Mouse (Mus musculus) kidney, embryonic 14.5 days (tissue): ENCODE measurements around the gene Ctps. TPM values are rescaled to one million over a fixed set of nuclear protein-coding genes. Genes with fewer than 3 reads are reported as not detected.
A peak's percentile ranks its signal among the peaks of the same experiment; 100 is the strongest.

Experiments
- ATAC-seq: fragments of 200-750 bp; cut with Nextera tagmentation; 2 replicates; pipeline ENCODE4 v1.8.0; 2017; ENCODE audit warnings: moderate number of reproducible peaks, mild to moderate bottlenecking, moderate TSS enrichment, moderate library complexity; ENCODE audit not compliant: low FRiP score, low TSS enrichment
- H3K27ac ChIP-seq: fragments of 300-500 bp; sonication (generic); 2 replicates; pipeline ENCODE4 v1.5.1; 2014; ENCODE audit warnings: low read depth, mild to moderate bottlenecking, low read length, moderate library complexity, mixed read lengths
- H3K27me3 ChIP-seq: fragments of 300-500 bp; sonication (generic); 2 replicates; pipeline ENCODE4 v1.6.1; 2014; ENCODE audit warnings: mild to moderate bottlenecking, low read length; ENCODE audit not compliant: control insufficient read depth, insufficient read depth
- H3K36me3 ChIP-seq: fragments of 300-500 bp; sonication (generic); 2 replicates; pipeline ENCODE4 v1.6.1; 2014; ENCODE audit warnings: low read length, mixed read lengths; ENCODE audit not compliant: control insufficient read depth, insufficient read depth
- H3K4me1 ChIP-seq: fragments of 300-500 bp; sonication (generic); 2 replicates; pipeline ENCODE4 v1.6.1; 2014; ENCODE audit warnings: low read length, mixed read lengths; ENCODE audit not compliant: control insufficient read depth, insufficient read depth
- H3K4me2 ChIP-seq: fragments of 300-500 bp; sonication (generic); replicated peaks from 2 replicates; pipeline ENCODE4 v1.6.1; 2014; ENCODE audit warnings: low read depth, mild to moderate bottlenecking, low read length
- H3K4me3 ChIP-seq: fragments of 300-500 bp; sonication (generic); 2 replicates; pipeline ENCODE4 v1.5.1; 2014; ENCODE audit warnings: mild to moderate bottlenecking, low read length
- H3K9ac ChIP-seq: fragments of 300-500 bp; sonication (generic); 2 replicates; pipeline ENCODE4 v1.6.1; 2014; ENCODE audit warnings: low read depth, mild to moderate bottlenecking, low read length, moderate library complexity
- H3K9me3 ChIP-seq: fragments of 300-500 bp; sonication (generic); 2 replicates; pipeline ENCODE4 v1.6.1; 2016; ENCODE audit warnings: low read length; ENCODE audit not compliant: control insufficient read depth
- WGBS: fragments of 180-500 bp; shearing (Covaris S2); extraction: QIAGEN DNeasy Blood & Tissue Kit; methylation state at CpG from one replicate; pipeline ENCODE4 v1.1.7; 2014; 5-methylcytosine and 5-hydroxymethylcytosine counted together
- polyA plus RNA-seq: library from polyadenylated mRNA; unstranded; fragments of >200 nt; fragmentation: Nextera tagmentation; extraction: Ambion mirVana; gene quantifications from 2 replicates; pipeline ENCODE4 v1.2.1, GENCODE M21; 2014

The Ctps gene
- 80.5 and 102 TPM in 2 replicates for polyA plus RNA-seq

DNA sequence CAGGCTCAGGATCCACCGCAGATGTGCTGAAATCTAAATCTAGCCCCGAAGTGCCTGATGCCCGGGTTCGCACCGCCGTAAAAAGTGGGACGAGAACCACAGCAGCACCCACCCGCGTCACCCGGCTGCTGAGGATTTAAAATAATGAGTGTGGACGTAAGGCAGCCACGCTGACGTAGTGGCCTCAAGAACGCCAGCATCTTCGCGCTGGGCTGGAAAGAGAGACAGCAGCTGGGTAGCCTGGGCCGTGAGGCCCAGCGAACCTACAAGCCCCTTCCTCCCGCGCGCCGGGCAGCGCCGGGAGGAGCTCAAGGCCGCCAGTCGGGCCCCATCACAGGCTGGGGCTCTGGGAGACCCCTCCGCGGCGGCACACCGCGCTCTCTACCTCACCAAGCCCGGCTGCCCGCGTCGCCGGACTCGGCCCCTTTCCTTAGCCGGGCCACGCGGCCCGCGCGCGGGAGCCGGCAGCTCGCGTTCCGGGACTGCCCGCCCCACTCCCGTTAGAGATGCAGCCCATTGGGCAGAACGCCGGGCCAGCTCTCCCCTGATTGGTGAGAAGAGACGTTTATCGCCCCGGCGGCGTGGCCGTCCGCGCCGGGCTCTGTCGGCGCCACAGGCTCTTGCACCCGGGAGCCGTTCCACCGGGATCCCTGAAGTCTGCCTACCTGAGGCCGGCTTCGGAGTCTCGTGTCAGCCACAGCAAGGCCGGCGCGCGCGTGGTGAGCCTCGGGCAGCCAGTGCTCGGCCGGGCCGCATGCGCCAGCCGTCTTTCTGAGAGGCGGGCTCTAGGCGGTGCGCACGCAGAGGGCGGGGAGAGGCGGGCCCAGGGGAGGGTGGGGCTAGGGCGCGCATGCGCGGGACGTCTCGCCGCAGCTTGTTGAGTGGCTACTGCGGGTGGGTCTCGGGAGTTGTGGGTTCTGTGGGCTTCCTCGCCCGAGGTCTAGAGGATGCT is at the start of gene Ctps:
TSS of gene Ctps (minus strand) at position 791 of the 952 bp plus-strand sequence.
- peaks cover 23% of the 10 kb centered on the region; the same call in 1 of the 2 replicates for H3K4me1 ChIP-seq
- WGBS, result under 1% methylated on average over 83 of the region's 97 CpGs
- peak; percentile 97 for ATAC-seq
- H3K4me2 ChIP-seq, result peak within 1 kb of the TSS; percentile 70
- peak within 1 kb of the TSS; percentile 79 for H3K4me3 ChIP-seq
- H3K36me3 ChIP-seq, result peaks cover 13% of the 10 kb centered on the region
- peak within 1 kb of the TSS; percentile 90 for H3K27ac ChIP-seq
- no peaks in the 10 kb centered on the region for H3K9me3 ChIP-seq
- H3K27me3 ChIP-seq, result no peaks in the 10 kb centered on the region
- peak within 1 kb of the TSS; percentile 95 for H3K9ac ChIP-seq

DNA sequence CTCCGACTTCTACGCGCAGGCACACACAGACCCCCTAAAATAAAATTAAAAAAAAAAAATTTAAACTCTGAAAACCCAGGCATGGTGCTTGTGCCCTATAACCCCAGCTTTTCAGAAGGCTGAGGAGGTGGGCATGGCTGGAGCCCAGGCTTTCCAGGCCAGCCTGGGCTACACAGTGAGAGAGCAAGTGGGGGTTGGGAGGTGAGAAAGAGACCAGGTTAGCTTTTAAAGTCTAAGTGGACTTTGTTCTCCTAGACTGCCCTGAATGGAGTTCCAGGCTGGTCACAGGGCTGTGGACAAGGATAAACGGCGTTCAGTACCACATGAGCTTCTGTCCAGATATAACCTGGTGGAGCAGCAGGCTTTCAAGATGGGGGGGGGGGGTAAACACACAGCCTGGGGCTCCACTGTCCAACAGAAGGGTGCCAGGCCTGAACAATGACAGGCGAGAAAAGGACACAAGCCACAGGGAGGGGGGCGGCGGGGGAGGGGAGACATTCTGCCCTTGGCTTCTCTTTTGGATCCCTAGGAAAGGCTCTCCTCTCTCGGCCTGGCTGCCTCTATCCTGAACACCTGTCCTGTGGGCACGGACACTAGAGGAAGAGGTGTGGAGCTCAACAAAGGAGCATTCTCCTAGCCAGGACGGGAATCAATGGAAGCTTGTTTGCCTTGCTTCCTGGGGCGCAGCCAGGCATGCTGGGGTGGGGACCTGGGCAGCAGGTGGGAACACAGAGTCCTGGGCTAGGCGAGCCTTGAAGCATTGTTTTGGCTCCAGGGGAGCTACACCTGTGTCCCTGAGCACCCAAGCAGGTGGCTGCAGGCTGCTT is 46.3 kb upstream of the Ctps start:
- Histone ChIP-seq H3K36me3 (no peaks in the 10 kb centered on the region), H3K27ac (peak overlapping the region; percentile 57), H3K27me3 (no peaks in the 10 kb centered on the region), H3K4me1 (no peaks in the 10 kb centered on the region), H3K4me3 (no peak overlapping the region), H3K9ac (no peak overlapping the region), H3K4me2 (no peak overlapping the region), H3K9me3 (no peaks in the 10 kb centered on the region)
- WGBS, result 69% methylated on average over 10 of the region's 13 CpGs
- ATAC-seq, result peak; percentile 75

DNA sequence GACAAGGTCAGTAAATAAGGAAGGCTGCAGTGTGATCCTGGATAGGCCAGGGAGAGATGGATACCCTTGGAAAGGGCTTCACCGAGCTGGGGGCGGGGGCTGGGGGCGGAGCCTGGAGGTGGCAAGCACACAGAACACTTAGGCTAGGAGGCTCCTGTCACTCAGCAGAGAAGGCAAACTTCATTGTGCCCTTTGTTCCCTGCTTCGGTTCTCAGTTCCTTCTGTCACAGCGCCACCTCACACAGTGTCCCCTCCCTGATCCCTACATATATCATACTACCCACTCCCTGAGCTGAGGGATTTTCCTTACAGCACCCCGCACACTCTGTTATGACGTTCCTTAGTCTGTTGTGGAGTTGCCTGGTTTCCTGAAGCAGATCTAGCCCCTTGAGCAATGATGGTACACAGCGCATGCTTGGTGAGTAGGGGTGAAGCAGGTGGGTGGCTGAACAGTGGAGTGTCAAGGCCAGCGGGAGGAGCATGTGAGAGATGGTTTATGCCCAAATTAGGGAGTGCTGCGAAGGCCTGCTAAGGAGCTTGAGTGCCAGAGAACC is 45.5 kb upstream of the Ctps start:
- peak; percentile 28 for ATAC-seq
- H3K4me2 ChIP-seq, result no peak overlapping the region
- H3K4me3 ChIP-seq, result no peak overlapping the region
- 24% methylated on average over 10 of the region's 10 CpGs for WGBS
- no peak overlapping the region for H3K9ac ChIP-seq
- peak overlapping the region; percentile 65; the same call in 1 of the 2 replicates for H3K27ac ChIP-seq
- no peaks in the 10 kb centered on the region for H3K27me3 ChIP-seq
- no peaks in the 10 kb centered on the region; the same call in 1 of the 2 replicates for H3K9me3 ChIP-seq
- H3K4me1 ChIP-seq, result no peaks in the 10 kb centered on the region
- H3K36me3 ChIP-seq, result no peaks in the 10 kb centered on the region

DNA sequence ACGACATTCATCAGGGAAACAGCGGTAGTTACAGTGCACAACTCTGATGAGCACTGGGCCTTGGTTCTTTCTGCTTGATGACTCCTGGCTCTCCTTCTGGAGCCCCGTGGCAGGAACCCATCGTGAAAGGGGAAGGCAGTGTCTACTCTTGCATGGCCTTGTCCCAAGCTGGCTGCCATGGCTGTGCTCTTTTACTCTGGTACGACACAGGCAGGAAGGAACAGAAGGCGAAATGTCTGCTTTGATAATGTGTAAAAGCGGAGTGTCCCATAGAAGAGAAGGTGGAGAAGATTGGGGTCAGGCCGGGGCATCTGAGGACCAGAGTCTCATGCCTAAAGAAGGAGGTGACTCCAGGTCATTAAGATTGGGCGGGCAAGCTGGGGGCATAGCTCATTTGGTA is 44.6 kb upstream of the Ctps start:
- Histone ChIP-seq H3K4me3 (no peak overlapping the region), H3K36me3 (no peaks in the 10 kb centered on the region), H3K4me2 (no peak overlapping the region), H3K27ac (no peak overlapping the region), H3K27me3 (no peaks in the 10 kb centered on the region), H3K4me1 (no peaks in the 10 kb centered on the region), H3K9me3 (no peaks in the 10 kb centered on the region; the same call in 1 of the 2 replicates), H3K9ac (no peak overlapping the region)
- WGBS, result 63% methylated on average over 9 of the region's 9 CpGs
- no peak for ATAC-seq

DNA sequence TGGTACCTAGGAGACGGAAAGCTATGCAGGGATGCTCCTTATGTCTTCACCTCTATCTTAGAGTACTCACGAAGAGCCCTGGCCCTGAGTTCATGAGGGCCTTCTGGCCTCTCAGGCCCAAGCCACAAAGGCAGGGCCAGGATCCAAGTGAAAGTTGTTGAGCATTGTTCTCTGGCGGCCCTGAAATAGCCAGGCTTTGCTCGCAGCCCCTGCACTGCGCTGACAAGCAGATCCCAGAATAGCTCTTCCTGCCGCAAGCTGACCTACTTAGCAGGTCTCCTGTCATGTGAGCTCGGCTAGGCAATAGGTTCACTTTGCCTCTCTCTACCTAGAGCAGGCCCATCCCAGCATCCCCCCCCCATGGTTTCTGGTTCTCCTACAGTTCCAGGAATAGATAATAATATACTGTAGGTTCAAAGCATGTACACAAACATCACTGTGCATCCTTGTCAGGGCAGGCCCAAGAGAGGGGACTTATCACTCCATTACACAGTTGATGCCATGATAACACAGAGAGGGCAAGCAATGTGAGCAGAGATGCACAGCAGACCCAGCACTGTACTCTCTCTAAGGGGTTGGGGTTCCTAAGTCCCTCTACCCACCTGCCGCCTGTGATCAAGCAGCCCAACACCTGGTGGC is 43.7 kb upstream of the Ctps start:
- Histone ChIP-seq H3K9ac (no peak overlapping the region), H3K4me1 (no peaks in the 10 kb centered on the region), H3K27ac (no peak overlapping the region), H3K36me3 (no peaks in the 10 kb centered on the region), H3K27me3 (no peaks in the 10 kb centered on the region), H3K4me2 (no peak overlapping the region), H3K4me3 (no peak overlapping the region), H3K9me3 (no peaks in the 10 kb centered on the region; the same call in 1 of the 2 replicates)
- ATAC-seq, result no peak
- WGBS, result 82% methylated on average over 8 of the region's 8 CpGs

DNA sequence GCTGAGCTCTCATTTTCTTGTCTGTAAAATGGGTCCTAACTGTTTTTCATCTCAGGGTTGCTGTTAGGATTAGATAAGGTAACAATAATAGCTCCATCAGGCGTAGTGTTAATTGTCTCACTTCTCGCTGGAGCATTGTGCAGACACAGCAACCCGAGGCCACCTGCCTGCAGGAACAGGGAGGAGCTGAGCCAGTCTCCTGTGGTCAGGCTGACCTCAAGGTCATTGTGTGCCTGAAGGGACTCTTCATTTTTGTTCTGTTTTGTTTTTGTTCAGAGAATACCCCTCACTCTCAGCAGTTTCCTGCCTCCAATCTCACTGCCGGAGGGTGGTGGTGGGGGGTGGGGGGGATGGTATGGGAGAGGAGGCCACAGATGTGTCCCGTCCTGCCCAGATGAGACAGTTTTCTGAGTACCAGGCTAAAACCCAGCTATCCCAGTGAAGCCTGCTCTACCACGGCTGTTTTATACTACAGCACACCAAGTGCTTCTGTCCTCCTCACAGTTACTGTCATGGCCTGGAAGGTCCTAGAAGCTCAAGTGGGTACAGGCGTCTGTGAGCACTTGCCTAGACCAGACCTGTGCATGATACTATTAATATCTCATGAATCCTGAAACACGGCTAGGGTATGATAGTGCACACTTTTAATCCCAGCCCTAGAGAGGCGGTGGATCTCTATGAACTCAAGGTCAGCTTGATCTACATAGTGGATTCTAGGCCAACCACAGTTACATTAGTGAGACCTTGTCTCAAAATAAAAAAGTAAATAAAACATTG is 42.4 kb upstream of the Ctps start:
- Histone ChIP-seq H3K27me3 (no peaks in the 10 kb centered on the region), H3K9me3 (no peaks in the 10 kb centered on the region; the same call in 1 of the 2 replicates), H3K27ac (no peak overlapping the region), H3K36me3 (no peaks in the 10 kb centered on the region), H3K9ac (no peak overlapping the region), H3K4me1 (no peaks in the 10 kb centered on the region), H3K4me2 (no peak overlapping the region), H3K4me3 (no peak overlapping the region)
- WGBS, result 33% methylated on average over 9 of the region's 9 CpGs
- ATAC-seq, result no peak

DNA sequence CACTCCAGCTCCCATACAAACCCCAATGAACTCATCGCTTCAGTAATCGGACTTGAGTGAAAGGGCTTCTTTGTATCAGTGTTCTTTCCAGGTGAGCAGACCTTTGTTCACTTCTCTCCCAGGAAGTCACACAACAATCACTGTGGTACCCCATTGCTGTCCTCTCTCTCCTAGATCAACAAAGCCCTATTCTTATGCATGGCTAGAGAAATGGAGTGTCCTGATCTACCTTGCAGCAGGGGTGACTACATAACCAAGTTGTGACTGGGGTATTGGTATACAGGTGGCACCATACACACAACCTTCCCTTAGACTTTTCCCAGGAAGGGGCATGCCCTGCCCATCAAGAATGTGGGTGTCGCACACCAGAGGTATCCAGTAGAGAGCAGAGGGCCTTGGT is 40.9 kb upstream of the Ctps start:
- WGBS, result 84% methylated on average over 3 of the region's 3 CpGs
- H3K27me3 ChIP-seq, result no peaks in the 10 kb centered on the region
- H3K4me1 ChIP-seq, result no peaks in the 10 kb centered on the region
- H3K4me3 ChIP-seq, result no peak overlapping the region
- no peak overlapping the region for H3K4me2 ChIP-seq
- no peak overlapping the region for H3K27ac ChIP-seq
- ATAC-seq, result no peak
- no peaks in the 10 kb centered on the region; the same call in 1 of the 2 replicates for H3K9me3 ChIP-seq
- H3K9ac ChIP-seq, result no peak overlapping the region
- no peaks in the 10 kb centered on the region for H3K36me3 ChIP-seq

DNA sequence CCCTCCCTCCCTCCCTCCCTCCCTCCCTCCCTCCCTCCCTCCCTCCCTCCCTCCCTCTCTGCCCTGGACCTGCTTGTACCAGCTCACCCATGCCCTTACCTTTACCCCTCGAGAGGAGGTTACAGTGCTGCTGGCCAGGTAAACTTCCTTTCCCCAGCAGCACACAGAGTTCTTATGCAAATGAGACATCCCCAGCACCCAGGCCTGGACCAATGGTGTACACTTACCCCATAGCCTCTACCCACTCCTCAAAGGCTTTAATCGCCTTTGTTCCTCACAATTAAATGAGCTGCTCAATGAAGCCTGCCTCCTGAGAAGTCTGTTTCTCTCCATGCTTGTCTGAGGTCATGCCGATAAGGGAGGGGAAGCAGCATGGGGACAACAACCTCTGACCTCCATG is 36.9 kb upstream of the Ctps start:
- ATAC-seq, result peak; percentile 78
- H3K4me1 ChIP-seq, result no peaks in the 10 kb centered on the region
- no peaks in the 10 kb centered on the region for H3K36me3 ChIP-seq
- H3K9ac ChIP-seq, result no peak overlapping the region
- no peaks in the 10 kb centered on the region; the same call in 1 of the 2 replicates for H3K9me3 ChIP-seq
- WGBS, result 20% methylated on average over 3 of the region's 3 CpGs
- no peak overlapping the region for H3K27ac ChIP-seq
- H3K4me3 ChIP-seq, result no peak overlapping the region
- H3K27me3 ChIP-seq, result no peaks in the 10 kb centered on the region
- no peak overlapping the region for H3K4me2 ChIP-seq
